Mouse (Mus musculus) intestine, postnatal 0 days (tissue): ENCODE data around the gene B4galt2. TPM values are rescaled to one million over a fixed set of nuclear protein-coding genes. Genes with fewer than 3 reads are reported as not detected.

ENCODE experiments used
- ATAC-seq: fragments of 200-750 bp; cut with Nextera tagmentation; 2 replicates; pipeline ENCODE4 v1.8.0; 2017; ENCODE audit warnings: mild to moderate bottlenecking, moderate TSS enrichment, moderate library complexity
- H3K27ac ChIP-seq: fragments of 300-500 bp; sonication (generic); 2 replicates; pipeline ENCODE4 v1.5.1; 2014; ENCODE audit warnings: mild to moderate bottlenecking, low read depth, low read length, moderate library complexity
- H3K27me3 ChIP-seq: fragments of 300-500 bp; sonication (generic); replicated peaks from 2 replicates; pipeline ENCODE4 v1.6.1; 2014; ENCODE audit warnings: low read length, mixed read lengths; ENCODE audit not compliant: control insufficient read depth, insufficient read depth
- H3K36me3 ChIP-seq: fragments of 300-500 bp; sonication (generic); 2 replicates; pipeline ENCODE4 v1.6.1; 2014; ENCODE audit warnings: mild to moderate bottlenecking, moderate library complexity; ENCODE audit not compliant: control insufficient read depth, insufficient read depth
- H3K4me1 ChIP-seq: fragments of 300-500 bp; sonication (generic); replicated peaks from 2 replicates; pipeline ENCODE4 v1.6.1; 2014; ENCODE audit warnings: antibody characterized with exemption, low read length, mixed read lengths; ENCODE audit not compliant: control insufficient read depth, insufficient read depth
- H3K4me2 ChIP-seq: fragments of 300-500 bp; sonication (generic); replicated peaks from 2 replicates; pipeline ENCODE4 v1.6.1; 2014; ENCODE audit warnings: low read depth, mild to moderate bottlenecking, moderate library complexity
- H3K4me3 ChIP-seq: fragments of 300-500 bp; sonication (generic); 2 replicates; pipeline ENCODE4 v1.5.1; 2014; ENCODE audit warnings: low read depth, low read length
- H3K9ac ChIP-seq: fragments of 300-500 bp; sonication (generic); 2 replicates; pipeline ENCODE4 v1.6.1; 2014; ENCODE audit warnings: mild to moderate bottlenecking, low read depth, low read length
- H3K9me3 ChIP-seq: fragments of 300-500 bp; sonication (generic); 2 replicates; pipeline ENCODE4 v1.6.1; 2016; ENCODE audit warnings: mixed run types; ENCODE audit not compliant: control insufficient read depth
- CTCF ChIP-seq: sonication (generic); IDR thresholded peaks from 2 replicates; pipeline ENCODE4 v1.5.1; 2016; ENCODE audit warnings: low read depth, mild to moderate bottlenecking, control low read depth, antibody characterized with exemption, moderate library complexity
- WGBS: fragments of 180-500 bp; shearing (Covaris S2); extraction: QIAGEN DNeasy Blood & Tissue Kit; methylation state at CpG from one replicate; pipeline ENCODE4 v1.1.7; 2014; 5-methylcytosine and 5-hydroxymethylcytosine counted together
- polyA plus RNA-seq: library from polyadenylated mRNA; unstranded; fragments of >200 nt; fragmentation: Nextera tagmentation; extraction: Ambion mirVana; gene quantifications from 2 replicates; pipeline ENCODE4 v1.2.1, GENCODE M21; 2015

The B4galt2 gene
- polyA plus RNA-seq, 1 experiment from 2014 or later, result 8.7 TPM

- no peaks in the 10 kb centered on the region for H3K27me3 ChIP-seq
- no peaks in the 10 kb centered on the region for H3K9me3 ChIP-seq
- no peak overlapping the region for H3K27ac ChIP-seq
- H3K9ac ChIP-seq, result no peak overlapping the region
- WGBS, result 69% methylated on average over 5 of the region's 5 CpGs
- TF ChIP-seq CTCF, result no peak
- H3K36me3 ChIP-seq, result peaks cover 10% of the 10 kb centered on the region; the same call in 1 of the 2 replicates
- peaks cover 11% of the 10 kb centered on the region for H3K4me1 ChIP-seq
- no peak for ATAC-seq
- no peak overlapping the region for H3K4me3 ChIP-seq
- H3K4me2 ChIP-seq, result no peak overlapping the region
These were observed 33.1 kb upstream of the B4galt2 start for GRCm38 (mm10) chr4:117916386-117916785.

DNA sequence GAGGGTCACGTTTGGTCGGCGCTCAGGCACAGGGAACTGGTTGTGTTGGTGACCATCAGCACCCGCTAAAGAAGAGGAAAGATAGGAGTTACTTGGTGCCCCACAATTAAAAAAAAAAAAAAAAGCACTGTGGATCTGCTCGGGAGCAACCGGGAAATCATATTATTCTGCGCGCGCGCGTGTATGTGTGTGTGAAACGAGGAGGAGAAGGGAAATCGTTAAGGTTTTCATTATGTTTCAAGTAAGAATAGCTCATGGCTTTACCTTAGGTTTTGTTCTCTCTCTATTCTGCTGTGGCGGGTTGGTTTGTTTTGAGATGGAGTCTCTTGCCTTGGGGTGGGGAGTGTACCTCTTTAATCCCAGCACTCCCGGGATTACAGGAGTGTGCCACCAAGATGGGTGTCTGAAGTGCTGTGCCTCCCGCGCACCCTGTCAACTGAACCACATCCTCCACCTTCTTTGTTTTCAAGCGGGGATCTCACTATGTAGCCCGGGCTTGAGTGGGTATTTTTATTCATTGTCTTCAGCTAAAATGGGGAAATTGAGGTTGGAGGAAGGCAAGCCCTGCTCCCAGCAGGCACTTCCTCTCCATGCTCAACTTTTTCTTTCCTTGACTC, 32.3 kb upstream of the B4galt2 start:
- Histone ChIP-seq H3K9me3 (no peaks in the 10 kb centered on the region), H3K27me3 (no peaks in the 10 kb centered on the region), H3K4me1 (peaks cover 11% of the 10 kb centered on the region), H3K4me3 (peak overlapping the region; percentile 79), H3K4me2 (peak overlapping the region; percentile 98), H3K27ac (no peak overlapping the region), H3K36me3 (peaks cover 16% of the 10 kb centered on the region; the same call in 1 of the 2 replicates), H3K9ac (peak overlapping the region; percentile 59; the same call in 1 of the 2 replicates)
- ATAC-seq, result no peak
- 5% methylated on average over 19 of the region's 19 CpGs for WGBS
- TF ChIP-seq CTCF, result no peak

DNA sequence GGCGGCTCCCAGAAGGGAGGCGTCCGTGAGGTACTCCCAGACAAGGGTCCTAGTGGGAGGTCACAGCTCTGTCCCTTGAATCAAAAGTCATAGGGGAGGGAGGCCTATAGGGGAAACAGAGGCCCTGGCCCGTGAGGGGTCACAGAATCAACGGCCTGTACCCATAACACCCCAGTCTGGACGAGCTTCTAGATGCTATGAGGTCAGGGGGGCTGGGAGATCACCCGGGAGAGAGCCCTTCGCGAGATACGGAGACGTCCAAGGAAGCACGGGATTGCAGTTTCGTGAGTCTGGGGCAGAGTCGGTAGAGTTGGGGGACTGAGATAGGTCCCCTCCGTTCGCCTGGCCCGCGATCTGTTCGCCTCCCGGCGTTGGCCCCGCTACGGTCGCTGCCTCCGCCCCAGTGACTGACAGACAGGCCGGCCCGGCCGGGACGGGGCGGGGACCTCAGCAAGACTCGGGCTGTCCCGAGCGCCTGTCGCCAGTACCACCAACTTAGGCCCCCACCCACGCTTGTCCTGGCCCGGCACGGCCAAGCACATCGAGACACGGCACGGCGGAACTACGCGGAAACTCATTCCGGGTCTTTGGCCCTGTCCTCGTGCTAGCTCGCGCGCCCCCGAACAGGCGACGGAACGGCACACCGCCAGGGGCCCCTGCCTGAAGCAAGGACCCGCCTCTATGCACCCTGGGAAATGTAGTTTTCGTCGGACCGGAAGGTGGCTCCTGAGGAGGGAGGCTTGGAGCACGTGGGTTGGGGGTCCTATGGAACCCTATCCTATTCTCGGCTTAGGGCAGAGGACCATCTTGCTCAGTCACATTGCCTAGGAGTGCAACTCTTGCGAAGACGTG, 31.5 kb upstream of the B4galt2 start, which contains the start of gene Ipo13:
Gene Ipo13 (minus strand): TSS at position 409 of the 852 bp plus-strand sequence.
- Histone ChIP-seq H3K4me3 (peak within 1 kb of the TSS; percentile 79), H3K36me3 (peaks cover 20% of the 10 kb centered on the region; the same call in 1 of the 2 replicates), H3K27me3 (no peaks in the 10 kb centered on the region), H3K4me2 (peak within 1 kb of the TSS; percentile 98), H3K9me3 (no peaks in the 10 kb centered on the region), H3K4me1 (peaks cover 11% of the 10 kb centered on the region), H3K9ac (peak within 1 kb of the TSS; percentile 59), H3K27ac (peak within 1 kb of the TSS; percentile 31; the same call in 1 of the 2 replicates)
- ATAC-seq, result peak; percentile 91
- TF ChIP-seq CTCF, result peak; percentile 56
- WGBS, result under 1% methylated on average over 60 of the region's 61 CpGs

GRCm38 (mm10) chr4:117914031-117914430, 30.7 kb upstream of the B4galt2 start:
- ATAC-seq, result no peak
- WGBS, result 19% methylated on average over 8 of the region's 8 CpGs
- peak overlapping the region; percentile 59 for H3K9ac ChIP-seq

DNA sequence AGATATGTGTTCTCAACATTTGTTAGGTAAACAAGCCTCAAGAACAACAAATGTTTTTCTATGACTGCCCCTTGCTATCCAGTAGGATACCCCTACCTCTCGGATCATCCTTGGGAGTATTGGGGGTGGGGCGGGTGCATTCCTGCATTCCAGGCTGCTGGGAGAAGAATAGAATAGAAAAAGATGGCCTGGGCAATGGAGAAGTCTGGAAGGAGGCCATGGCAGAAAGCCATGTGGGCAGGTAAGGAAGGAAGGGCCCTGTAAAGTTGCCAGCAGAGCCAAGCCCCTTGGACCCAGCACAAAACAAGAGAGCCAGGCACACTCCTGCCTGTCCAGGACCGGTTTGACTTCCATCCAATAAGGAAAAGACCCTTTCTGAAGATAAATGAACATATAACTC, 30.1 kb upstream of the B4galt2 start:
- WGBS, result 61% methylated on average over 3 of the region's 3 CpGs
- Histone ChIP-seq H3K9ac (no peak overlapping the region), H3K27me3 (no peaks in the 10 kb centered on the region), H3K4me1 (peaks cover 11% of the 10 kb centered on the region), H3K27ac (no peak overlapping the region), H3K9me3 (no peaks in the 10 kb centered on the region), H3K4me2 (peak overlapping the region; percentile 98), H3K4me3 (no peak overlapping the region), H3K36me3 (peaks cover 22% of the 10 kb centered on the region; the same call in 1 of the 2 replicates)
- TF ChIP-seq CTCF, result no peak
- no peak for ATAC-seq

More at GRCm38 (mm10) chr4:117914031-117914430, 30.7 kb upstream of the B4galt2 start:
- no peaks in the 10 kb centered on the region for H3K27me3 ChIP-seq
- TF ChIP-seq CTCF, result no peak
- no peak overlapping the region for H3K27ac ChIP-seq
- H3K9me3 ChIP-seq, result no peaks in the 10 kb centered on the region
- H3K4me1 ChIP-seq, result peaks cover 11% of the 10 kb centered on the region
- peak overlapping the region; percentile 79 for H3K4me3 ChIP-seq
- peaks cover 22% of the 10 kb centered on the region; the same call in 1 of the 2 replicates for H3K36me3 ChIP-seq
- H3K4me2 ChIP-seq, result peak overlapping the region; percentile 98

GRCm38 (mm10) chr4:117912685-117913273, 29.5 kb upstream of the B4galt2 start:
- Histone ChIP-seq H3K36me3 (peaks cover 22% of the 10 kb centered on the region; the same call in 1 of the 2 replicates), H3K9ac (no peak overlapping the region), H3K27ac (no peak overlapping the region), H3K4me1 (peaks cover 11% of the 10 kb centered on the region), H3K4me3 (no peak overlapping the region), H3K9me3 (no peaks in the 10 kb centered on the region), H3K4me2 (0 out of 2 replicates have a peak overlapping the region, but pooled peaks have one; percentile 13), H3K27me3 (no peaks in the 10 kb centered on the region)
- no peak for ATAC-seq
- 65% methylated on average over 7 of the region's 7 CpGs for WGBS
- no peak for TF ChIP-seq CTCF
